Mouse (Mus musculus) small intestine, adult 2 months (tissue): ENCODE data around the gene Stk40. TPM values are rescaled to one million over a fixed set of nuclear protein-coding genes. Genes with fewer than 3 reads are reported as not detected.
"Not testable (repeated sequence)": the region's sequence is repeated elsewhere in the genome, so short reads cannot be mapped to it uniquely, and the experiment has no call there.

Experiments
- H3K27ac ChIP-seq: fragments of 200-500 bp; 2 replicates; pipeline ENCODE4 v1.5.1; 2012; ENCODE audit warnings: low read depth, low read length, control low read depth, inconsistent platforms; ENCODE audit not compliant: insufficient read depth
- H3K27me3 ChIP-seq: fragments of 200-500 bp; 2 replicates; pipeline ENCODE4 v1.6.1; 2012; ENCODE audit warnings: mild to moderate bottlenecking, moderate library complexity, low read length, inconsistent platforms; ENCODE audit not compliant: control insufficient read depth, insufficient read depth
- H3K36me3 ChIP-seq: fragments of 200-500 bp; 2 replicates; pipeline ENCODE4 v1.6.1; 2012; ENCODE audit warnings: mild to moderate bottlenecking, low read length, control low read depth, inconsistent platforms; ENCODE audit not compliant: control insufficient read depth, insufficient read depth
- H3K4me1 ChIP-seq: fragments of 200-500 bp; 2 replicates; pipeline ENCODE4 v1.6.1; 2012; ENCODE audit warnings: low read length, inconsistent platforms, mixed read lengths; ENCODE audit not compliant: control insufficient read depth, insufficient read depth, insufficient read length
- H3K4me3 ChIP-seq: fragments of 200-500 bp; 2 replicates; pipeline ENCODE4 v1.5.1; 2012; ENCODE audit warnings: low read depth, mild to moderate bottlenecking, control low read depth, inconsistent platforms, low read length, moderate library complexity
- CTCF ChIP-seq: fragments of 200-500 bp; IDR thresholded peaks from 2 replicates; pipeline ENCODE4 v1.5.1; 2012; ENCODE audit warnings: low read depth, mild to moderate bottlenecking, control low read depth, inconsistent platforms, low read length, moderate library complexity, mixed read lengths; ENCODE audit not compliant: insufficient replicate concordance, insufficient read length; ENCODE audit errors: extremely low read depth
- POLR2A ChIP-seq: fragments of 200-500 bp; IDR thresholded peaks from 2 replicates; pipeline ENCODE4 v1.6.1; 2012; ENCODE audit warnings: low read depth, mild to moderate bottlenecking, control low read depth, inconsistent platforms, low read length, moderate library complexity
- WGBS: fragments of 180-500 bp; shearing (Covaris S2); methylation state at CpG from one replicate; pipeline ENCODE4 v1.1.7; 2018; 5-methylcytosine and 5-hydroxymethylcytosine counted together
- polyA plus RNA-seq: library from polyadenylated mRNA; depleted of rRNA; stranded (reverse); fragments of >200 nt; gene quantifications from 2 replicates; pipeline ENCODE4 v1.2.3, GENCODE M21; 2012

Gene Stk40
- polyA plus RNA-seq, 1 experiment, result 24.0 TPM

- peak; percentile 89 for TF ChIP-seq CTCF
- no peak; the same call in 1 of the 2 replicates for TF ChIP-seq POLR2A
- 29% methylated on average over 7 of the region's 7 CpGs for WGBS
- H3K27me3 ChIP-seq, result no peaks in the 10 kb centered on the region
- no peak overlapping the region for H3K4me3 ChIP-seq
- H3K36me3 ChIP-seq, result no peaks in the 10 kb centered on the region
- no peak overlapping the region for H3K27ac ChIP-seq
- peaks cover 6% of the 10 kb centered on the region; the same call in 1 of the 2 replicates for H3K4me1 ChIP-seq
Measured at GRCm38 (mm10) chr4:126085996-126086576, 17.7 kb upstream of the Stk40 start.

DNA sequence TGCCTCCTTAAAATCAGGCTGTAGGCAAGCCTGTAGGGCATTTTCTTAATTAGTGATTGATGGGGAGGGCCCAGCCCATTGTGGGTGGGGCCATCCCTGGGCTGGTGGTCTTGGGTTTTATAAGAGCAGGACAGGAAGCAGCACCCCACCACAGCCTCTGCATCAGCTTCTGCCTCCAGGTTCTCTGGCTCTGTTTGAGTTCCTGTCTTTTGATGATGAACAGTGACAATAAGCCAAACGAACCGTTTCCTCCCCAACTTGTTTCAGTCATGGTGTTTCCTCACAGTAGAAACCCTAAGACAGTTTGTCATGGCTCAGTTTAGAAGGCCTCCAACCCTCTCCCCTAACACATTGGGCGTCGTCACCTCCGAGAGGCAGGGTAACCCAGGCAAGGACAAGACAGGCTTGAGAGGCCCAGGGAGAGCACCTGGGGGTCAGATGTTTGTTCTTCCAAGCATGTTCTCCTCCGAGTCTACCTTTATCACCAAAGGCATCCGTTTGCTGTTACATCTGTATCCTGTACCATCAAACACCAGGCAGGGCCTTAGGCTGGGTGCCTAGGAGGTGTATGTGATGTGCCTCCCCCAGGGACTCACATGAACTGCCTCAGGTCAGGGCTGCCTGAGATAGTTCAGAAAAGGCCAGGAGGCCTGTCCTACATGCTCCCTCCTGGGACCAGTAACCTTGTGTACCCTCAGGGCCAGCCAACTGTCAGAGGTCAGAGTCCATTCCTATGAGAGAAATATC is 13.5 kb upstream of the Stk40 start:
- Histone ChIP-seq H3K27ac (no peak overlapping the region), H3K27me3 (no peaks in the 10 kb centered on the region), H3K4me3 (no peak overlapping the region), H3K4me1 (peaks cover 6% of the 10 kb centered on the region; the same call in 1 of the 2 replicates), H3K36me3 (no peaks in the 10 kb centered on the region)
- 65% methylated on average over 7 of the region's 7 CpGs for WGBS
- no peak for TF ChIP-seq CTCF
- no peak for TF ChIP-seq POLR2A

GRCm38 (mm10) chr4:126090848-126091124 is 13.0 kb upstream of the Stk40 start:
- Histone ChIP-seq H3K36me3 (no peaks in the 10 kb centered on the region), H3K27me3 (no peaks in the 10 kb centered on the region), H3K27ac (no peak overlapping the region), H3K4me1 (peaks cover 6% of the 10 kb centered on the region; the same call in 1 of the 2 replicates), H3K4me3 (no peak overlapping the region)
- 31% methylated on average over 4 of the region's 4 CpGs for WGBS
- TF ChIP-seq CTCF (no peak), POLR2A (no peak)

DNA sequence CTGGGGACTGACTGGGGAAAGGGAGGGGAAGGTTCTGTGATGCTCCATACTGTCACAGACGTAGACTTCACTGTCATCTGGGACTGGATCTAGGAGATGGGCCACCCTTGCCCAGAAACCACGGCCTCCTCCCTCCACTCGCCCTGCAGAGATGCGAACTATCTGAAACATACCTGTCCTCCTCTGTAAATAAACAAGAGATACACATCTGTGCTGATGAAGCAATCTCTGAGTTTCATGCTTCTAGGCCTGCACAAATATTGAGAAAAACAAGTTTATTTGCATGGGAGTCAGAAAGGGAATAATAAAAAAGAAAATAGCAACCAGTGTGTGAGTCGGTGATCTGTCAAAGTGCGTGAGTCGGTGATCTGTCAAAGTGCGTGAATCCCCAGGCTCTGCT is 11.9 kb upstream of the Stk40 start:
- H3K27ac ChIP-seq, result no peak overlapping the region
- no peak for TF ChIP-seq POLR2A
- TF ChIP-seq CTCF, result no peak
- 83% methylated on average over 8 of the region's 8 CpGs for WGBS
- H3K36me3 ChIP-seq, result no peaks in the 10 kb centered on the region
- H3K4me3 ChIP-seq, result no peak overlapping the region
- no peaks in the 10 kb centered on the region for H3K27me3 ChIP-seq
- peaks cover 7% of the 10 kb centered on the region; the same call in 1 of the 2 replicates for H3K4me1 ChIP-seq

GRCm38 (mm10) chr4:126095622-126096430 is 7.9 kb upstream of the Stk40 start:
- 39% methylated on average over 14 of the region's 14 CpGs for WGBS
- H3K27ac ChIP-seq, H3K27me3 ChIP-seq, H3K4me1 ChIP-seq, H3K36me3 ChIP-seq, H3K4me3 ChIP-seq: not testable (repeated sequence)

DNA sequence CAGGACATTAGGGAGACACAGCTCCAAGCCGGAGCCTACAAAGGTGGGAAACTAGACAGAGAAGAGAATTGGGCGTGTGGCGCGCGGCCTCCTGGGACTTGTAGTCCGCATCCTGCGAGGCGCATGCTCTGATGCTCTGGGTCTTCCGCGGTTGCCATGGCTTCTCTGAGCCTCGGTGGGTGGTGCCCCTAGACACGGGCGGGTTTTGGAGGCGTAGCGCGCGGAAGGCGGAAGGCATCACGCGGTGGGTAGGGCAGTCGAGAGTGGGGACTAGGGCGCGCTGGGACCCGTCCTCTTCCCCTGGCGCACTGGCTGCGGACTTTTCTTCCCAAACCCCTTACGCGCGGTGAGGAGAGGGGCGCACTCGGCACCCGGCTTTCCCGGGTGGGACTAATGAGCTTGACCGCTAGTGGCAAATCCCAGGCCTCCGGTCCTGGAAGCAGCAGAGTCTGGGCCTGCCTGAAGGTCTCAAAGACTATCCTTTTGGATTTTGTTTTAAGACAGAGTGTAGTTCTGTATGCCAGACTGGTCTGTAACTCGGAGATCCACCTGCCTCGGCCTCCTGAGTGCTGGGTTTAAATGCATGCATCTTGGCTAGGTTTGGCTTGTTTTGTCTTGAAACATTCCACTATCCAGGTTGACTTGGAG is 7.2 kb upstream of the Stk40 start, which contains the start of gene Lsm10:
Lsm10 (plus strand) TSS at position 160 of the 648 bp plus-strand sequence.
- Histone ChIP-seq H3K27ac (peak within 1 kb of the TSS; percentile 31; the same call in 1 of the 2 replicates), H3K4me1 (peaks cover 2% of the 10 kb centered on the region; the same call in 1 of the 2 replicates), H3K4me3 (peak within 1 kb of the TSS; percentile 97), H3K36me3 (no peaks in the 10 kb centered on the region), H3K27me3 (no peaks in the 10 kb centered on the region)
- TF ChIP-seq POLR2A, result peak; percentile 74
- TF ChIP-seq CTCF, result no peak
- WGBS, result 2% methylated on average over 37 of the region's 37 CpGs

DNA sequence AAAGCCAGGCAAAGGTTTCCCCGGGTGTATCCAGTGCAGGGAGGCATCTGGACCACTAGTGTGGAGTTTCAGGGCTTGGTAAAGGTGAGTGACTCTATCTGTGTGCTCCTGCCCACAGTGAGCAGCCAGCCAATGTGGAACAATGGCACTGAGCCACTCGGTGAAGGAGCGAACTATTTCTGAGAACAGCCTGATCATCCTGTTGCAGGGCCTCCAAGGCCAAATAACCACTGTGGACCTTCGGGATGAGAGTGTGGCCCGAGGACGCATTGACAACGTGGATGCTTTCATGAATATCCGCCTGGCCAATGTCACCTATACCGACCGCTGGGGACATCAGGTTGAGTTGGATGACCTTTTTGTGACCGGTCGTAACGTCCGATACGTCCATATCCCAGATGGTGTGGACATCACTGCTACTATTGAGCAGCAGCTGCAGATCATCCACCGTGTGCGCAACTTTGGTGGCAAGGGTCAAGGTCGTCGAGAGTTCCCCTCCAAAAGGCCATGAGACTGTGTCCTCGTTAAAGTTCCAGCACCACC is 6.0 kb upstream of the Stk40 start:
- Histone ChIP-seq H3K4me1 (peaks cover 7% of the 10 kb centered on the region), H3K4me3 (no peak overlapping the region), H3K27ac (no peak overlapping the region), H3K36me3 (no peaks in the 10 kb centered on the region), H3K27me3 (no peaks in the 10 kb centered on the region)
- WGBS, result 94% methylated on average over 20 of the region's 20 CpGs
- TF ChIP-seq POLR2A, result no peak
- no peak for TF ChIP-seq CTCF
